Mouse (Mus musculus): ENCODE data around the gene Nol6. TPM values are rescaled to one million over a fixed set of nuclear protein-coding genes. Genes with fewer than 3 reads are reported as not detected.

Nol6 gene
- polyA plus RNA-seq, 3 experiments from 2014 or later, result 14.5 to 20.3 (median 15.7) TPM

DNA sequence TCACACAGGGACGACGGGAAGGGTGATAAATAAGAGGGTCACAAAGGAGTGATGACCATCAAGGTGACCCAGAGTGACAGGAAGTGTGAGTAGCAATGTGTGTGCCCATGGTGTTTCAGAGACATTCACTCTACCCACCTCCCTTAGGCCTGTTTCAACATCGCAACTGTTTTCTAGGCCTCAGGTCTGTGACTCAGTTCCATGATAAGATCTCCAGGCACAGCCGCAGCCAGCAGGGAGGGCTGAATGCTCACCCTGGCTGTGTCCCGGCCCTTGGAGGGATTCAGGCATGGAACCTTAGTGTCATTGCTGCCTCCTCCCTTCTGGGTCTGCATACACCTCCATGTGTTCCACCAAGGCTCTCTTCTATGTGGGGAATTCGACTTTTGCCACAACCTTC, 45.5 kb downstream of the Nol6 start:
- no peak for ATAC-seq

DNA sequence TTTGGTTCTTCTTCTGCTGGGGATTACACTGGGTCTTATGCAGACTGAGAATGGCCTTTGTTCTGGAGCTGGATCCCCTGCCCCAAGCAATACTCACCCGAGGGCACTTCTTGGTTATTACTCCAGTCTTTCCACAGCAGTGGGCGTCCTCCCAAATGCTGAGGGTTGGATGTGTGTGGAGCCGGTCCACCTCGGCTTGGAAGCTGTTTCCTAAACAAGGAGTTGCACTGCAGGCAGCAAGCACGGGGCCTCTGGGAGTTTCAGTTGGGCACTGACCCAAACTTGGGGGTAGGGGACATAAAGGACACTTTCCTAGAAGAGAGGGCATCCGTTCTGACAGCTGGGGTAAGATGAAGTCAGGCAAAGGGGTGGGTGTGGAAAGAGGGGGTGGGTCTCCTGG, 49.8 kb downstream of the Nol6 start:
- ATAC-seq, result no peak

DNA sequence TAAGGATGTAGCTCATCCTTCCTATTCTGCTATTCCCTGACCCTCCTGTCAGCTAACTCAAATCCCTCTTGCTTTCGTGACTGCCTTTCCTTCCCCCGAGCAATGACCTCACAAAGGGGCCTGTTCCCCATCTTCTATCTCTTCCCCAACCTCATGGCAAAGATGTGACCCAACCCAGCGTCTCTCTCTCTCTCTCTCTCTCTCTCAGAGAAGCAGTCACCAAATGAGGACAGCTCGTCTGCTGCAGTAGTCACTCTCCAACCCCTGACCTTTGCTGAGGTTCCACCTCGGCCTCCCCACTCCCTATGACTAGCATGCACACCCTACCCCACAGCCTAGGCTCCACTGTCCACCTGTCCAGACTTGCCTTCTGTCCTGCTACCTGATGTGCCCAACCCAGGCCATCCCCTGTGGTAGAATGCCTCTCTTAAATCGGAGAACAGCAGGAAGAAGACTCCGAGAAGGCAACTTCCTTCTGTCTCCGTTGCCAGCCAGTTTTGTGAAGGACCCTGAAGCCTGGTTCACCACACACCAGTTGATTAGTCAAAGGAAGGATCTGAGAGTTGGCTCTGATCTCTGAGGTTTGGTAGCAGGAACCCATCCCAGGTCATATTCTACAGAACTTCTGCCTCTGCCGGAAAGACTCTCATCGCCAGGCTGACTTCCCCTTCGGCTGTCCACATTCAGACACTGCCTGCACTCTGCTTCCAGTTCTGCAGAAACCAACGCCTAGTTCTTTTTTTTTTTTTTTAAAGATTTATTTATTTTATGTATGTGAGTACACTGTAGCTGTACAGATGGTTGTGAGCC, 51.0 kb downstream of the Nol6 start:
- no peak for ATAC-seq

DNA sequence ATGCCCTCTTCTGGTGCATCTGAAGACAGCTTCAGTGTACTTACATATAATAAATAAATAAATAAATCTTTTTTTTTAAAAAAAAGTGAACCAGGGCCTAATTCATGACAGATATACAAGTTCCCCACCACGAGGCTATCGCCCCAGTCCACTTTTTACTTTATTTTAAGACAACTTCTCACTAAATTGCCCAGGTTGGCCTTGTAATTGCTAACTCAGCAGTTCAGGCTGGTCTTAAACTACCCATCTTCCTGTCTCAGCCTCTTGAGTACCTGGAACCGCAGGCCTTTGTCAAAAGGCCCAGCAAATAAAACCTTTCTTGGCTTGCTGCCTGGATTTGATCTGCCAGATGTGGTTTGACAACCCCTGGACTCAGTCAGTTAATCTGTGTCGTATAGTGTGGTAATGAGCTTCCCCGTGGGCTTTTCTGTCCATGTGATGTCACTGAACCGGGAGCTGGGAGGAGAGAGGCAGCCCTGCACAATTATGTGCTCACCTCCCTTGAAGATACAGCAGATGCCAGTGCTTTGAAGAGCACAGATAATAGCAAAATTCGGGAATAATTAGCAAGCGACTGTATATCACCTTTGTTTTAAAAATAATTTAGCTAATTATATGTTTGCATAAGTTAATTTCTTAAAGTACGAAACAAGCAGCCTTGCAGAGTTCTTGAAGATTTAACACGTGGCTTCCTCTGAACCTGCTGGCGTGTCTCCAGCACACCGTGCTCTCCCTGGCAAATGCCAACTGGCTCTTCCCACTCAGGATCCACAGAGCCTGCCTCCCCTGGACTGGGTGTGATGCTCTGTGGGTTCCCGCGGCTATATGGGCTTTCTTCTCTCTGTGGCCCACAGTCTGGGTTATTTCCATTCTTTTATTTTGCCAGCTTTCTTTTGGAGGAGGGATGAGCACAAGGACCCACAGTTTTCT, 52.5 kb downstream of the Nol6 start:
- no peak for ATAC-seq

DNA sequence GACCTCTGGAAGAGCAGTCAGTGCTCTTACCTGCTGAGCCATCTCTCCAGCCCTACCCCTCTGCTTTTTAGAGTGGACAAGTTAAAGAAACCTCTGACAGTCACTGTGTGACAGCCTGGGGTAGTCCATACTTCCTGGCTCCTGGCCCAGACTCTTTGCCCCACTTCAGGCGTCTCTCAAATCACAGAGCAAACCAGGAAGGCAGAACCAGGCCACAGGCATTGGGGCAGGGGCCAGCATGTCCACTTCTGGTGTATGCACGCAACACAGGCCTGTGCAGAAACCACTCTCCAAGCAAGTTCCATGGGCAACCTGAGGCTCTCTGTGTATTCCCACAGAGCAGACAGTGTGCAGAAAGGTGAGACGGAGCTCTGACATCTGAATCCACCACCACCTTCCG, 59.1 kb downstream of the Nol6 start:
- ATAC-seq, result no peak

Other genes starting within 250 kb of the Nol6 start
- not detected for gene Spink4, start 204.4 kb downstream of the Nol6 start, polyA plus RNA-seq (2017; shearing (Covaris generic))
- 10 to 100 TPM; 10.0 to 16.1 (median 14.4) TPM for gene Bag1, start 176.2 kb downstream of the Nol6 start, polyA plus RNA-seq (2017; shearing (Covaris generic))
- 100 to 1,000 TPM; 103 to 141 (median 119) TPM for gene Chmp5, start 176.0 kb downstream of the Nol6 start, polyA plus RNA-seq (2017; shearing (Covaris generic))
- gene Nfx1, start 153.5 kb downstream of the Nol6 start, polyA plus RNA-seq (2017; shearing (Covaris generic)), result 100 to 1,000 TPM in 2 of 3 experiments, 10 to 100 TPM in 1; 76.3 to 164 (median 120) TPM
- gene Aqp7, start 76.3 kb downstream of the Nol6 start, polyA plus RNA-seq (2017; shearing (Covaris generic)), result under 1 TPM in 2 of 3 experiments, not detected in 1; 0.31 to 0.46 TPM
- gene Aqp3, start 26.3 kb downstream of the Nol6 start, polyA plus RNA-seq (2017; shearing (Covaris generic)), result 10 to 100 TPM; 15.2 to 21.2 (median 15.4) TPM
- 10 to 100 TPM; 23.6 to 28.6 (median 25.6) TPM for gene Ube2r2, start 11.3 kb upstream of the Nol6 start, polyA plus RNA-seq (2017; shearing (Covaris generic))
- 10 to 100 TPM; 14.9 to 27.8 (median 18.4) TPM for gene Ubap2, start 150.7 kb upstream of the Nol6 start, polyA plus RNA-seq (2017; shearing (Covaris generic))
- gene Dcaf12, start 190.4 kb upstream of the Nol6 start, polyA plus RNA-seq (2017; shearing (Covaris generic)), result 10 to 100 TPM; 21.6 to 32.7 (median 25.1) TPM
- gene Ubap1, start 224.5 kb upstream of the Nol6 start, polyA plus RNA-seq (2017; shearing (Covaris generic)), result 10 to 100 TPM; 24.2 to 34.2 (median 31.8) TPM

Data from inflammation-experienced regulatory T-cells, adult 6 months (primary cell).